Mouse (Mus musculus): ENCODE measurements around the gene Hcn2. TPM values are rescaled to one million over a fixed set of nuclear protein-coding genes. Genes with fewer than 3 reads are reported as not detected.

Hcn2 gene
- total and polyA plus RNA-seq, 3 experiments = 0.11 to 0.27 TPM; not detected in 1

- ATAC-seq (ENCODE audit: extremely low read depth, insufficient number of reproducible peaks, low FRiP score, poor library complexity, severe bottlenecking) (no peak), DNase-seq (ENCODE audit: low spot score) (no peak)
- Histone ChIP-seq H3K9me3 (replicated peaks) (no peaks in the 10 kb centered on the region), H3K36me3 (replicated peaks) (peaks cover 50% of the 10 kb centered on the region), H3K4me1 (ENCODE audit: insufficient read depth, low read depth, low read length) (peaks cover 35% of the 10 kb centered on the region), H3K4me3 (ENCODE audit: low read depth, low read length) (no peak overlapping the region), H3K27me3 (ENCODE audit: insufficient read depth, low read length) (peaks cover 1% of the 10 kb centered on the region; the same call in 1 of the 2 replicates)
- no peak for TF ChIP-seq TAL1 (conservative IDR thresholded peaks at IDR 0.05; ENCODE audit: low read depth, low read length)
- TF ChIP-seq POLR2AphosphoS5 (IDR thresholded peaks at IDR 0.05; ENCODE audit: insufficient replicate concordance, low read depth, low read length) = no peak
- no peak for TF ChIP-seq GATA2 (IDR thresholded peaks at IDR 0.05; ENCODE audit: borderline replicate concordance, low read depth, low read length)
- no peak for TF ChIP-seq GATA1 (IDR thresholded peaks at IDR 0.05; ENCODE audit: borderline replicate concordance, low read length)
- TF ChIP-seq CTCF (IDR thresholded peaks at IDR 0.05; ENCODE audit: low read depth, low read length) = no peak
These were observed 44.9 kb upstream of the Hcn2 start for GRCm38 (mm10) chr10:79671396-79672087.

GRCm38 (mm10) chr10:79672088-79672455, 44.4 kb upstream of the Hcn2 start:
- no peak overlapping the region for H3K4me3 ChIP-seq (ENCODE audit: low read depth, low read length)
- H3K9me3 ChIP-seq (replicated peaks) = no peaks in the 10 kb centered on the region
- peaks cover 35% of the 10 kb centered on the region for H3K4me1 ChIP-seq (ENCODE audit: insufficient read depth, low read depth, low read length)
- DNase-seq (ENCODE audit: low spot score) (no peak), ATAC-seq (ENCODE audit: extremely low read depth, insufficient number of reproducible peaks, low FRiP score, poor library complexity, severe bottlenecking) (no peak)
- TF ChIP-seq GATA2 (IDR thresholded peaks at IDR 0.05; ENCODE audit: borderline replicate concordance, low read depth, low read length) (no peak), POLR2AphosphoS5 (IDR thresholded peaks at IDR 0.05; ENCODE audit: insufficient replicate concordance, low read depth, low read length) (no peak), TAL1 (conservative IDR thresholded peaks at IDR 0.05; ENCODE audit: low read depth, low read length) (no peak), CTCF (IDR thresholded peaks at IDR 0.05; ENCODE audit: low read depth, low read length) (no peak), GATA1 (IDR thresholded peaks at IDR 0.05; ENCODE audit: borderline replicate concordance, low read length) (no peak)
- no peaks in the 10 kb centered on the region; the same call in 1 of the 2 replicates for H3K27me3 ChIP-seq (ENCODE audit: insufficient read depth, low read length)
- H3K36me3 ChIP-seq (replicated peaks) = peaks cover 55% of the 10 kb centered on the region

- no peak for ATAC-seq (ENCODE audit: extremely low read depth, insufficient number of reproducible peaks, low FRiP score, poor library complexity, severe bottlenecking)
- TF ChIP-seq GATA1 (IDR thresholded peaks at IDR 0.05; ENCODE audit: borderline replicate concordance, low read length) (no peak), GATA2 (IDR thresholded peaks at IDR 0.05; ENCODE audit: borderline replicate concordance, low read depth, low read length) (no peak), CTCF (IDR thresholded peaks at IDR 0.05; ENCODE audit: low read depth, low read length) (no peak), POLR2AphosphoS5 (IDR thresholded peaks at IDR 0.05; ENCODE audit: insufficient replicate concordance, low read depth, low read length) (no peak), TAL1 (conservative IDR thresholded peaks at IDR 0.05; ENCODE audit: low read depth, low read length) (no peak)
- Histone ChIP-seq H3K4me1 (ENCODE audit: insufficient read depth, low read depth, low read length) (peaks cover 35% of the 10 kb centered on the region), H3K27me3 (ENCODE audit: insufficient read depth, low read length) (no peaks in the 10 kb centered on the region; the same call in 1 of the 2 replicates), H3K9me3 (replicated peaks) (no peaks in the 10 kb centered on the region), H3K4me3 (ENCODE audit: low read depth, low read length) (no peak overlapping the region), H3K36me3 (replicated peaks) (peaks cover 55% of the 10 kb centered on the region)
- no peak for DNase-seq (ENCODE audit: low spot score)
These were observed 43.4 kb upstream of the Hcn2 start for GRCm38 (mm10) chr10:79673054-79673453.

- peaks cover 55% of the 10 kb centered on the region for H3K36me3 ChIP-seq (replicated peaks)
These were observed 40.9 kb upstream of the Hcn2 start for GRCm38 (mm10) chr10:79675346-79676035.

GRCm38 (mm10) chr10:79680606-79681495, 35.6 kb upstream of the Hcn2 start:
- Histone ChIP-seq H3K4me3 (ENCODE audit: low read depth, low read length) (peak overlapping the region; percentile 92), H3K9me3 (replicated peaks) (no peaks in the 10 kb centered on the region), H3K36me3 (replicated peaks) (peaks cover 42% of the 10 kb centered on the region), H3K4me1 (ENCODE audit: insufficient read depth, low read depth, low read length) (peaks cover 42% of the 10 kb centered on the region), H3K27me3 (ENCODE audit: insufficient read depth, low read length) (no peaks in the 10 kb centered on the region)
- DNase-seq (ENCODE audit: low spot score) (no peak), ATAC-seq (ENCODE audit: extremely low read depth, insufficient number of reproducible peaks, low FRiP score, poor library complexity, severe bottlenecking) (no peak)
- TF ChIP-seq GATA1 (IDR thresholded peaks at IDR 0.05; ENCODE audit: borderline replicate concordance, low read length) = no peak
- TF ChIP-seq TAL1 (conservative IDR thresholded peaks at IDR 0.05; ENCODE audit: low read depth, low read length) = no peak
- TF ChIP-seq GATA2 (IDR thresholded peaks at IDR 0.05; ENCODE audit: borderline replicate concordance, low read depth, low read length) = no peak
- no peak for TF ChIP-seq POLR2AphosphoS5 (IDR thresholded peaks at IDR 0.05; ENCODE audit: insufficient replicate concordance, low read depth, low read length)
- no peak for TF ChIP-seq CTCF (IDR thresholded peaks at IDR 0.05; ENCODE audit: low read depth, low read length)

More at GRCm38 (mm10) chr10:79675346-79676035, 40.9 kb upstream of the Hcn2 start:
- no peak for DNase-seq (ENCODE audit: low spot score)
- no peak for ATAC-seq (ENCODE audit: extremely low read depth, insufficient number of reproducible peaks, low FRiP score, poor library complexity, severe bottlenecking)
- H3K9me3 ChIP-seq (replicated peaks) = no peaks in the 10 kb centered on the region
- TF ChIP-seq GATA2 (IDR thresholded peaks at IDR 0.05; ENCODE audit: borderline replicate concordance, low read depth, low read length) (no peak), TAL1 (conservative IDR thresholded peaks at IDR 0.05; ENCODE audit: low read depth, low read length) (no peak), GATA1 (IDR thresholded peaks at IDR 0.05; ENCODE audit: borderline replicate concordance, low read length) (no peak), POLR2AphosphoS5 (IDR thresholded peaks at IDR 0.05; ENCODE audit: insufficient replicate concordance, low read depth, low read length) (no peak), CTCF (IDR thresholded peaks at IDR 0.05; ENCODE audit: low read depth, low read length) (no peak)
- no peaks in the 10 kb centered on the region for H3K27me3 ChIP-seq (ENCODE audit: insufficient read depth, low read length)
- H3K4me1 ChIP-seq (ENCODE audit: insufficient read depth, low read depth, low read length) = peaks cover 25% of the 10 kb centered on the region
- H3K4me3 ChIP-seq (ENCODE audit: low read depth, low read length) = peak overlapping the region; percentile 14; the same call in 1 of the 2 replicates
